Mouse (Mus musculus): ENCODE results near the gene Gm10842. TPM values are rescaled to one million over a fixed set of nuclear protein-coding genes. Genes with fewer than 3 reads are reported as not detected.
"Not testable (repeated sequence)": the region's sequence is repeated elsewhere in the genome, so short reads cannot be mapped to it uniquely, and the experiment has no call there.

Gene Gm10842
- not detected in 2 replicates for polyA plus RNA-seq (2015; fragmentation: Nextera tagmentation; extraction: Ambion mirVana)

DNA sequence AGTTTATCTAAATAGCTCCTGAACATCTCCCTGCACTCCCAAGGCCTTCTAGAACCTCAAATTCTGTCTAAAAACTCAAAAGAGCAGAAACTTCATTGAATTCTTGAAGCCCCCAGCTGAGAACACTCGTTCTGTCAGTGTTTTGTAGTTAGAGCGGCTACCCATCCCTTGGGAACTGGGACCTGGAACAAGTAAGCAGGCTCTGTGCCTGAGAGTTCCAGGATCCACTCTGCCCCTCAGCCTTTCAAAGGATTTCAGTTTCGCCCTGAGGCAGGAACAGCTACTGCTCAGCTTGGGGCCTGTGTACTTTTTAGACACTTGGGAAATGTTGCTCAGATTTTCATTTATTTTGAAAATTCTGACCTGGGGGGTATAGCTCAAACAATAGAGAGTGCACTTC, at the start of gene Gm10842:
Gene Gm10842 (plus strand): TSS at position 301 of the 400 bp plus-strand sequence.
- ATAC-seq (ENCODE audit: low read depth) (no peak), DNase-seq (no peak)
- Histone ChIP-seq H3K4me1 (replicated peaks) (peaks cover 65% of the 10 kb centered on the region), H3K9ac (no peak within 1 kb of the TSS), H3K27me3 (no peaks in the 10 kb centered on the region), H3K9me3 (replicated peaks) (no peaks in the 10 kb centered on the region), H3K4me2 (no peak within 1 kb of the TSS), H3K27ac (0 out of 2 replicates have a peak within 1 kb of the TSS, but pooled peaks have one; percentile 10), H3K36me3 (peaks cover 7% of the 10 kb centered on the region; the same call in 1 of the 2 replicates), H3K4me3 (replicated peaks) (no peak within 1 kb of the TSS)
- 74% methylated on average over 3 of the region's 3 CpGs for WGBS (ENCODE audit: insufficient replicate concordance)

DNA sequence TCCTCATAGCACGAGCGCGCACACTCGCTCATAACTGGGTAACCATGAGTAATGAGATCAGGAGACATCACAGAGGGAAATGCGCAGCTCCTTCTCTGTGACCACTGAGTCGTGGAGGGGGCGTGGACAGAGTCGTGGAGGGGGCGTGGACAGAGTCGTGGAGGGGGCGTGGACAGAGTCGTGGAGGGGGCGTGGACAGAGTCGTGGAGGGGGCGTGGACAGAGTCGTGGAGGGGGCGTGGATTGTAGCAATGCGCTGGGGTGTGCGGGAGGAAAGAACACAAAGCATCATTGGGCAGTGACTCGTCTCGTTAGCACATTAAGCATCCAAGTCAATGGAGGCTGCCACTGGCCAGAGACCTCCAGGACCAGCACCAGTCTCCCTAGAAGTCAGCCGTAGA, 34.2 kb upstream of the Gm10842 start:
- not testable (repeated sequence) for DNase-seq; ATAC-seq (ENCODE audit: low read depth); H3K4me3 ChIP-seq (replicated peaks)

DNA sequence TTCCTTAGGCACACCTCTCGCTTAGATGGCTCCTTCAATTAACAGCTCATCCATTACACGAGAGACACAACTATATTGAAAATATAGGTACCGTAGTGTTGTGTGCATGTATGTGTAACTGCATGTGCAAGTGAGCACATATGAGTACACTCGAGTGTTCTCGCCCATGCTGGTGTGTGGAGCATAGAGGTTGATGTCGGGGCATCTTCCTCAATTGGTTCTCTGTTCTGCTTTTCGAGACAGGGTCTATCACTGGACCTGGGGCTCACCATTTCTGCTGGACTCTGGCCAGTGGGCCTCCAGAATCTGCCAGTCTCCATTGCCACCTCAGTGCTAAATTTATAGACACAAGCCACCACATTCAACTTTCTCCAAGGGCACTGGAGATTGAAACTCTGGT, 28.9 kb upstream of the Gm10842 start:
- peaks cover 13% of the 10 kb centered on the region for H3K4me1 ChIP-seq (replicated peaks)
- no peaks in the 10 kb centered on the region for H3K36me3 ChIP-seq
- ATAC-seq (ENCODE audit: low read depth): no peak
- H3K27ac ChIP-seq: no peak overlapping the region
- no peak overlapping the region for H3K4me3 ChIP-seq (replicated peaks)
- no peaks in the 10 kb centered on the region for H3K27me3 ChIP-seq
- DNase-seq: no peak
- WGBS (ENCODE audit: insufficient replicate concordance): 74% methylated on average over 7 of the region's 7 CpGs
- H3K9me3 ChIP-seq (replicated peaks): no peaks in the 10 kb centered on the region
- H3K4me2 ChIP-seq: no peak overlapping the region
- no peak overlapping the region for H3K9ac ChIP-seq

More for the DNA sequence above, 34.2 kb upstream of the Gm10842 start:
- H3K9ac ChIP-seq; H3K27me3 ChIP-seq; H3K9me3 ChIP-seq (replicated peaks); H3K4me2 ChIP-seq; H3K36me3 ChIP-seq; H3K4me1 ChIP-seq (replicated peaks); H3K27ac ChIP-seq: not testable (repeated sequence)
- 57% methylated on average over 22 of the region's 22 CpGs for WGBS (ENCODE audit: insufficient replicate concordance)

DNA sequence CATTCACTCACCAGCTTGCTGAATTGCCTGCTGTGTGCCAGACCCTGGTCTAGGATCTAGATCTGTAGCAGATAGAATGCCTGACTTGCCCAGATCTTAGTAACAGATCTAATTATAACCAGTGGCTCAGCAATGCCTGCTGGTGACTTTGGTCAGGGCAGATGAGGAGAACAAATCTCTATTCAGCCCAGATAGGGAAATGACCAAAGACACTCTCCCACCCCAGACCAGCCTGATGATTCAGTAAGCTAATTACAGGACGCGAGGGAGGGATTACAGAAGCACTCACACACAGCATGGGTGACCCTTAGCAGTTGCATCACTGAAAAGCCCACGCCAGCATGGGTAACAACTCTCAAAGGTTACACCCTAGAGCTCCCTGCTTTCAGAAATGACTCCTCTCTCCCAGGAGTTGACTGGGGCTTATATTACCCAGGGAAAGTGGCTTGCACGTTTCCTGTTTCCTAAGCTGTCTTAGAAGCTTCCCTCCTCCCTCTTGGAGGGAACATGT, 26.1 kb upstream of the Gm10842 start:
- 26% methylated on average over 4 of the region's 4 CpGs for WGBS (ENCODE audit: insufficient replicate concordance)
- no peaks in the 10 kb centered on the region for H3K27me3 ChIP-seq
- no peak overlapping the region for H3K4me3 ChIP-seq (replicated peaks)
- H3K4me2 ChIP-seq: no peak overlapping the region
- no peaks in the 10 kb centered on the region for H3K9me3 ChIP-seq (replicated peaks)
- no peak overlapping the region for H3K27ac ChIP-seq
- DNase-seq: no peak
- H3K4me1 ChIP-seq (replicated peaks): peaks cover 21% of the 10 kb centered on the region
- H3K9ac ChIP-seq: no peak overlapping the region
- no peaks in the 10 kb centered on the region for H3K36me3 ChIP-seq
- ATAC-seq (ENCODE audit: low read depth): no peak

DNA sequence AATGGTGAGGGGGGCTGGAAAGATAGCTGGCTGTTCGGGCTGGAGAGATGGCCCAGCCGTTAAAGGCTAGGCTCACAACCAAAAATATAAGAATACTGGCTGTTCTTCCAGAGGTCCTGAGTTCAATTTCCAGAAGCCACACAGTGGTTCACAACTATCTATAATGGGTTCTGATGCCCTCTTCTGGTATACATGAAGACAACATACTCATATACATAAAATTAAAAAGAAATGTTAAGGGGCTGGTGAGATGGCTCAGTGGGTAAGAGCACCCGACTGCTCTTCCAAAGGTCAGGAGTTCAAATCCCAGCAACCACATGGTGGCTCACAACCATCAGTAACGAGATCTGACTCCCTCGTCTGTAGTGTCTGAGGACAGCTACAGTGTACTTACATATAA, 24.9 kb upstream of the Gm10842 start:
- H3K27ac ChIP-seq; H3K4me2 ChIP-seq; H3K9ac ChIP-seq; DNase-seq; H3K36me3 ChIP-seq; H3K4me3 ChIP-seq (replicated peaks); H3K27me3 ChIP-seq; H3K9me3 ChIP-seq (replicated peaks); ATAC-seq (ENCODE audit: low read depth): not testable (repeated sequence)
- WGBS (ENCODE audit: insufficient replicate concordance): 47% methylated on average over 5 of the region's 5 CpGs
- peaks cover 26% of the 10 kb centered on the region for H3K4me1 ChIP-seq (replicated peaks)

DNA sequence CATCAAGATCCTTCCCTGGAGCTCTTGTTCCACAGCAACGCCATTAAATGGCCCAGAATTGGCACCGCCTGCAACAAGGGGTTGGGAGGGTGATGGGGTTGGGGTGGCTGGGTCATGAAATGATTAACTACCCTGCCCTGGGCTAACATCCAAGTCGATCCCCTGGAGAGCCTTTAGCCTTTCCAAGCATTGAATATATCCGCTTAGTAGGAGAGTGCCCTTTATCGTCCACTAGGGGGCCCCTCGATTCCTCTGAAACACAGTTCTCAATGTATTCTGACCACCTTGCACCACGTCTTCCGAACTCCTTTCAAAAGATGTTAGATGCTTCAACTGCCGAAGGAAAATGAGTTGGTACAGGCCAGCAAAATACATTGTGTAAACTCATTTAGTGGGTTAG, 22.7 kb upstream of the Gm10842 start:
- Histone ChIP-seq H3K27me3 (no peaks in the 10 kb centered on the region), H3K36me3 (peaks cover 4% of the 10 kb centered on the region; the same call in 1 of the 2 replicates), H3K9ac (0 out of 2 replicates have a peak overlapping the region, but pooled peaks have one; percentile 8), H3K27ac (no peak overlapping the region), H3K9me3 (replicated peaks) (no peaks in the 10 kb centered on the region), H3K4me3 (replicated peaks) (0 out of 2 replicates have a peak overlapping the region, but pooled peaks have one; percentile 18), H3K4me2 (peak overlapping the region; percentile 43), H3K4me1 (replicated peaks) (peaks cover 46% of the 10 kb centered on the region)
- 7% methylated on average over 9 of the region's 9 CpGs for WGBS (ENCODE audit: insufficient replicate concordance)
- DNase-seq: peak; percentile 44
- peak; percentile 51 for ATAC-seq (ENCODE audit: low read depth)

DNA sequence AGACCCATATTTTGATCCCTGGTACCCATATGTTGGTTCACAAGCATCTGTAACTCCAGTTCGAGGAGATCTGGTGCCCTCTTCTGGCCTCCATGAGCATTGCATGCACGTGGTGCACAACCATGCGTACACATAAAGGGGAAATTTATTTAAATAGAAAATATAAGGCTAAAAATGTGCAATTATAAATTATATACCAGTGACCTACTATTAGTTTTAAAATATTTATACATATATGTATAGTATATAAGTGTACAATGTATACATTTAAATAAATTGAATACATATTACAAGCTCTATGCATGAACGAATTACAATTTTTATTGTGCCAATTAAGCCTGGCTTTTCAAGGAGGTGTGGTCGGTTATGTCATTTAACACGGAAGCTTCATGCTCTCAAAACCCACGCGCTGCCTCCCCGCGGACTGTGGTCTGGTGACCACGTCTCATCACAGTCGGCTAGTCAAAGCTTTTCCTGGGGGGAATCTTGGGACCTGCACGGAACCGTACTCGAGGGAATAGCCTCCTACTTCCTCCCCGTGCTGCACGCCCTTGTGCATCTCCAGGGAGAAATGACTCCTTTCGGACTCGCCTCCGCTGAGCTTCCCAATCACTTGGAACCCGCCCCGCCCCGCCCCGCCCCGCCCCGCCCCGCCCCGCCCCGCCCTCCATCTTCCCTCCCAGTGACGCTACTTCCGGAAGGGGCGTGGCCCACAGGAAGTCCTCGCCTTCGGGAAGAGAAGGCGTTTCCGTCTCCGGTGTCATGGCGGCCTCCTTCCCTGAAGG, 20.8 kb upstream of the Gm10842 start, which contains the start of gene Mettl2:
Gene Mettl2 (plus strand): TSS at position 691 of the 785 bp plus-strand sequence.
- Histone ChIP-seq H3K4me3 (replicated peaks) (peak within 1 kb of the TSS; percentile 98), H3K27me3 (no peaks in the 10 kb centered on the region), H3K27ac (peak within 1 kb of the TSS; percentile 90), H3K4me1 (replicated peaks) (peaks cover 51% of the 10 kb centered on the region), H3K36me3 (peaks cover 23% of the 10 kb centered on the region), H3K9me3 (replicated peaks) (no peaks in the 10 kb centered on the region), H3K4me2 (peak within 1 kb of the TSS; percentile 85), H3K9ac (peak within 1 kb of the TSS; percentile 82)
- peak; percentile 69 for DNase-seq
- under 1% methylated on average over 34 of the region's 38 CpGs for whole genome bisulfite sequencing (ENCODE audit: insufficient replicate concordance)
- peak; percentile 85 for ATAC-seq (ENCODE audit: low read depth)

DNA sequence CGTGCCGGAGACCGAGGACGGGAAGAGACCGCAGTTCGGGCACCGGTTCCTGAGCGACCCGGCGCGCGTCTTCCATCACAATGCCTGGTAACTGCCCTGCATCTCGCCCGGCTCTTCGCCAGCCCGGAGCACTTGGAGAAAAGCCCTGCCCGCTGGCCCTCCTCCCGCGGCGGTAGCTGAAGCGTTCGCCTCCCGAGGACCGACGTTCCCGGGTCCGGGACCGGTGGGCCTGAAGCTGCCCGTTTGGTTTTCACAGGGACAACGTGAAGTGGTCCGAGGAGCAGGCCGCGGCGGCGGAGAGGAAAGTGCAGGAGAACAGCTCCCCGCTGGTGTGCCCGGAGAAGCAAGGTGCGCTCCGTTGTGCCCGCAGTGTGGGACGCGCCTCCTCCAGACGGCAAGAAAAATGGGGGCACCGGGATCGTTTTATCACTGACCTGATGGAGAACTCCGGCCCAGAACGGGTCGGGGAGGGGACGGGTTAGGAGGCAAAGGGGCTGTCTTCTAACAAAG, 20.1 kb upstream of the Gm10842 start:
- peaks cover 51% of the 10 kb centered on the region for H3K4me1 ChIP-seq (replicated peaks)
- peak overlapping the region; percentile 82 for H3K9ac ChIP-seq
- H3K27ac ChIP-seq: peak overlapping the region; percentile 70
- peak overlapping the region; percentile 98 for H3K4me3 ChIP-seq (replicated peaks)
- WGBS (ENCODE audit: insufficient replicate concordance): 0% methylated on average over 49 of the region's 49 CpGs
- H3K36me3 ChIP-seq: peaks cover 30% of the 10 kb centered on the region
- DNase-seq (no peak), ATAC-seq (ENCODE audit: low read depth) (peak; percentile 25)
- H3K9me3 ChIP-seq (replicated peaks): no peaks in the 10 kb centered on the region
- no peaks in the 10 kb centered on the region for H3K27me3 ChIP-seq
- H3K4me2 ChIP-seq: peak overlapping the region; percentile 85

DNA sequence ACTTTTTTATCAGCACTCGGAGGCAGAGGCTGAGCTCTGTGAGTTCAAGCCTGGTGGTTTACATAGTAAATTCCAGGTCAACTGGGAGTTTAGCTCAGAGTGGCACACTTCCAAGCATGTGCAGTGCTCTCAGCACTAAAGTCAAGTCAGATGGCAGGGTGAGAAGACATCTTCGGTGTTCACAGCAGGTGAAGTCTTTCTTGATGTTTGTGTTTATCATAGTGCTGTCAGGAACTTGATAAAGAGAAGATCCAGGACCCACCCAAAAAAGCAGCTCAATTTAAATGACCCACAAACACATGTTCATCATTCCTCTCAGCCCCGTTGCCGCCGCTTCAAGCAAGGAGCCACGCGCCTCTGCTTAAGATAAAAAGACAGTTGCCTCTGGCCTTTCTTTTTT, 11.0 kb upstream of the Gm10842 start:
- H3K36me3 ChIP-seq: peaks cover 99% of the 10 kb centered on the region
- no peak for DNase-seq
- H3K4me2 ChIP-seq: no peak overlapping the region
- H3K9me3 ChIP-seq (replicated peaks): no peaks in the 10 kb centered on the region
- peaks cover 35% of the 10 kb centered on the region for H3K4me1 ChIP-seq (replicated peaks)
- H3K9ac ChIP-seq: peak overlapping the region; percentile 47; the same call in 1 of the 2 replicates
- H3K4me3 ChIP-seq (replicated peaks): no peak overlapping the region
- no peaks in the 10 kb centered on the region for H3K27me3 ChIP-seq
- peak overlapping the region; percentile 71 for H3K27ac ChIP-seq
- peak; percentile 58 for ATAC-seq (ENCODE audit: low read depth)
- WGBS (ENCODE audit: insufficient replicate concordance): 46% methylated on average over 7 of the region's 7 CpGs

DNA sequence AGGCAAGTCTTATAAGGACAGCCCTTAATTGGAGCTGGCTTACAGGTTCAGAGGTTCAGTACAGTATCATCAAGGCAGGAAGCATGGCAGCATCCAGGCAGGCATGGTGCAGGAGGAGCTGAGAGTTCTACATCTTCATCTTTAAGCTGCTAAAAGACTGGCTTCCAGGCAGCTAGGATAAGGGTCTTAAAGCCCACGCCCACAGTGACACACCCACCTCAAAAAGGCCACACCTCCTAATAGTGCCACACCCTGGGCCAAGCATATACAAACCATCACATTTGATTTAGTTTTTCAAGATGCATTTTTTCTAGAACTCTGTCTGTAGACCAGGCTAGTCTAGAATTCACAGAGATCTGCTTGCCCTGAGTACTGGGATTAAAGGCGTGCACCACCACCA, 9.4 kb upstream of the Gm10842 start:
- H3K4me3 ChIP-seq (replicated peaks); H3K27me3 ChIP-seq; DNase-seq; H3K9me3 ChIP-seq (replicated peaks); H3K9ac ChIP-seq: not testable (repeated sequence)
- WGBS (ENCODE audit: insufficient replicate concordance): 64% methylated on average over 2 of the region's 2 CpGs
- Histone ChIP-seq H3K4me2 (peak overlapping the region; percentile 17; the same call in 1 of the 2 replicates), H3K27ac (peak overlapping the region; percentile 51), H3K36me3 (peaks cover 93% of the 10 kb centered on the region), H3K4me1 (replicated peaks) (peaks cover 43% of the 10 kb centered on the region)
- peak; percentile 71 for ATAC-seq (ENCODE audit: low read depth)

DNA sequence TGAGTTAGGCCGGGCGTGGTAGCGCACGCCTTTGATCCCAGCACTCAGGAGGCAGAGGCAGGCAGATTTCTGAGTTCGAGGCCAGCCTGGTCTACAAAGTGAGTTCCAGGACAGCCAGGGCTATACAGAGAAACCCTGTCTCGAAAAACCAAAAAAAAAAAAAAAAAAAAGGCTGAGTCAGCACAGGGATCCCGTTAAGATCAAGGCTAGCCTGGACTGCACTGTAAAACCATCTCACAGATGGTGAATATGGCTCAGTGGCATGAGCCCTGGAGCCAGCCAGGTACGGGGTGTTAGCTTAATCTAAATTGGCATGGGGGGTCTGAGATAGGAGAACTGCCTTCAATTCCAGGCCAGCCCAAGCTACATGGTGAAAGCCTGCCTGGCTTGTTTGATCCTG, 6.2 kb upstream of the Gm10842 start:
- DNase-seq: not testable (repeated sequence)

More for the DNA sequence above, 6.2 kb upstream of the Gm10842 start:
- H3K4me2 ChIP-seq; H3K9me3 ChIP-seq (replicated peaks); H3K27me3 ChIP-seq; H3K9ac ChIP-seq; H3K4me3 ChIP-seq (replicated peaks); H3K27ac ChIP-seq; ATAC-seq (ENCODE audit: low read depth): not testable (repeated sequence)
- Histone ChIP-seq H3K36me3 (peaks cover 61% of the 10 kb centered on the region), H3K4me1 (replicated peaks) (peaks cover 66% of the 10 kb centered on the region)
- 91% methylated on average over 8 of the region's 8 CpGs for WGBS (ENCODE audit: insufficient replicate concordance)
